24 mouse cellular contexts compared by ENCODE assay signal in genomic region chr3:103832426-103832825, GRCm38 (mm10). TPM values are rescaled to one million over a fixed set of nuclear protein-coding genes. Genes with fewer than 3 reads are reported as not detected.
DNase-seq lines count a peak whose midpoint lies in the region; ATAC-seq and TF ChIP-seq lines count a peak whose summit lies in the region.
"Had no signal": no experiment of that assay in that cellular context is flagged by ENCODE, and none has a peak within 500 bp of the region (broad histone marks: within the 10 kb centered on the region; RNA-seq: fewer than 3 reads in every experiment).

Gene Bcl2l15, plus strand, starts transcription at chr3:103832601.

- H3K36me3 ChIP-seq in heart, embryonic 11.5 days (ENCODE audit: control insufficient read depth, insufficient read depth, low read length) = no peaks in the 10 kb centered on the region
- H3K36me3 ChIP-seq in intestine, postnatal 0 days (ENCODE audit: control insufficient read depth, insufficient read depth) = no peaks in the 10 kb centered on the region; the same call in 1 of the 2 replicates
- H3K36me3 ChIP-seq in lung, postnatal 0 days (ENCODE audit: insufficient read depth, low read length) = no peaks in the 10 kb centered on the region
- H3K36me3 ChIP-seq: embryonic facial prominence, embryonic 15.5 days; limb, embryonic 15.5 days; midbrain, embryonic 10.5 days; neural tube, embryonic 13.5 days had no signal

- intact Hi-C loops in heart, postnatal 36 days (cut with DNase I) = no loop called here
- intact Hi-C loops in left cerebral cortex, postnatal 4 days (cut with DNase I) = loop anchor here (5.0 kb wide), 1 partner anchor 65 kb away; no protein-coding TSS in a partner anchor

- H3K27ac ChIP-seq in heart, embryonic 11.5 days (ENCODE audit: low read depth, low read length) = no peak within 1 kb of the TSS
- H3K27ac ChIP-seq in intestine, postnatal 0 days (ENCODE audit: low read depth, low read length) = no peak within 1 kb of the TSS
- no peak within 1 kb of the TSS for H3K27ac ChIP-seq in lung, postnatal 0 days (ENCODE audit: low read length)
- H3K27ac ChIP-seq: embryonic facial prominence, embryonic 15.5 days; forebrain, embryonic 13.5 days; hindbrain, postnatal 0 days; limb, embryonic 15.5 days; midbrain, embryonic 10.5 days; neural tube, embryonic 13.5 days had no signal

- H3K4me2 ChIP-seq in heart, embryonic 11.5 days = 0 out of 2 replicates have a peak within 1 kb of the TSS, but pooled peaks have one; percentile 4
- peak within 1 kb of the TSS; percentile 47 for H3K4me2 ChIP-seq in intestine, postnatal 0 days (replicated peaks; ENCODE audit: low read depth)
- no peak within 1 kb of the TSS for H3K4me2 ChIP-seq in lung, postnatal 0 days (replicated peaks; ENCODE audit: low read depth, low read length)
- H3K4me2 ChIP-seq: embryonic facial prominence, embryonic 15.5 days; forebrain, embryonic 13.5 days; limb, embryonic 15.5 days; neural tube, embryonic 13.5 days had no signal

- peaks cover 4% of the 10 kb centered on the region; the same call in 1 of the 2 replicates for H3K4me1 ChIP-seq in heart, embryonic 11.5 days (ENCODE audit: control insufficient read depth, insufficient read depth, low read length)
- no peaks in the 10 kb centered on the region for H3K4me1 ChIP-seq in intestine, postnatal 0 days (replicated peaks; ENCODE audit: control insufficient read depth, insufficient read depth, low read length)
- H3K4me1 ChIP-seq in lung, postnatal 0 days (ENCODE audit: insufficient read depth, low read depth, low read length) = no peaks in the 10 kb centered on the region
- H3K4me1 ChIP-seq: embryonic facial prominence, embryonic 15.5 days; forebrain, embryonic 13.5 days; limb, embryonic 15.5 days; midbrain, embryonic 10.5 days; neural tube, embryonic 13.5 days had no signal

- no peak for TF ChIP-seq CTCF in intestine, postnatal 0 days (IDR thresholded peaks at IDR 0.05; ENCODE audit: low read depth)
- no peak for TF ChIP-seq CTCF in lung, postnatal 0 days (IDR thresholded peaks at IDR 0.05)

- no peak for DNase-seq in heart, postnatal 36 days
- DNase-seq in c-Kit-positive CD71-positive TER-119-positive erythroid progenitor cells, embryonic 14.5 days (ENCODE audit: low spot score) = peak; percentile 35
- DNase-seq in gastrocnemius, postnatal 25 days = no peak
- no peak for DNase-seq in left cerebral cortex, postnatal 4 days
- no peak for DNase-seq in lung, postnatal 0 days (ENCODE audit: low spot score)
- DNase-seq: adrenal gland, postnatal 25 days; cerebellum, adult 9-10 months; heart, adult 11 months; heart, postnatal 10 days; kidney, adult 9 months; kidney, postnatal 36 days; lung, postnatal 14 days; right cerebral cortex, postnatal 25 days; thymus, postnatal 36 days had no signal

- no peak for TF ChIP-seq EP300 in lung, postnatal 0 days (IDR thresholded peaks at IDR 0.05)

- no peak within 1 kb of the TSS for H3K9ac ChIP-seq in heart, embryonic 11.5 days (ENCODE audit: low read depth, low read length)
- H3K9ac ChIP-seq in intestine, postnatal 0 days (ENCODE audit: low read depth, low read length) = no peak within 1 kb of the TSS
- no peak within 1 kb of the TSS for H3K9ac ChIP-seq in lung, postnatal 0 days (replicated peaks; ENCODE audit: low read depth)
- H3K9ac ChIP-seq: embryonic facial prominence, embryonic 15.5 days; forebrain, embryonic 13.5 days; limb, embryonic 15.5 days; neural tube, embryonic 13.5 days had no signal

- ATAC-seq in heart, embryonic 11.5 days (replicated peaks; ENCODE audit: insufficient number of reproducible peaks, low FRiP score, low TSS enrichment) = no peak
- peak; percentile 48; the same call in 1 of the 2 replicates for ATAC-seq in intestine, postnatal 0 days
- peak; percentile 75 for ATAC-seq in megakaryocyte, adult 5-6 weeks (ENCODE audit: poor library complexity, severe bottlenecking)
- no peak for ATAC-seq in lung, postnatal 0 days
- ATAC-seq: forebrain, embryonic 13.5 days; hindbrain, postnatal 0 days had no signal

- no peak within 1 kb of the TSS for H3K4me3 ChIP-seq in heart, embryonic 11.5 days (ENCODE audit: low read depth, low read length)
- H3K4me3 ChIP-seq in intestine, postnatal 0 days (ENCODE audit: low read depth, low read length) = no peak within 1 kb of the TSS
- H3K4me3 ChIP-seq in lung, postnatal 0 days (ENCODE audit: low read depth, low read length) = no peak within 1 kb of the TSS
- H3K4me3 ChIP-seq: embryonic facial prominence, embryonic 15.5 days; forebrain, embryonic 13.5 days; limb, embryonic 15.5 days; midbrain, embryonic 10.5 days; neural tube, embryonic 13.5 days had no signal

- H3K27me3 ChIP-seq in heart, embryonic 11.5 days (ENCODE audit: control insufficient read depth, insufficient read depth, low read length) = no peaks in the 10 kb centered on the region
- H3K27me3 ChIP-seq in intestine, postnatal 0 days (replicated peaks; ENCODE audit: control insufficient read depth, insufficient read depth, low read length) = no peaks in the 10 kb centered on the region
- H3K27me3 ChIP-seq in lung, postnatal 0 days (replicated peaks; ENCODE audit: insufficient read depth, low read length) = no peaks in the 10 kb centered on the region
- H3K27me3 ChIP-seq: embryonic facial prominence, embryonic 15.5 days; forebrain, embryonic 13.5 days; limb, embryonic 15.5 days; neural tube, embryonic 13.5 days had no signal

- no peaks in the 10 kb centered on the region for H3K9me3 ChIP-seq in heart, embryonic 11.5 days (replicated peaks; ENCODE audit: control insufficient read depth, low read length)
- no peaks in the 10 kb centered on the region for H3K9me3 ChIP-seq in intestine, postnatal 0 days (ENCODE audit: control insufficient read depth)
- H3K9me3 ChIP-seq in lung, postnatal 0 days (ENCODE audit: low read length) = no peaks in the 10 kb centered on the region
- H3K9me3 ChIP-seq: embryonic facial prominence, embryonic 15.5 days; forebrain, embryonic 13.5 days; limb, embryonic 15.5 days; midbrain, embryonic 10.5 days; neural tube, embryonic 13.5 days had no signal

RNA-seq across cellular contexts. Expression of gene Bcl2l15, which starts in this region (rescaled TPM):
- 0.36 and 0.66 TPM in 2 replicates for polyA plus RNA-seq in heart, embryonic 11.5 days (2014; fragmentation: Nextera tagmentation; extraction: Ambion mirVana)
- total RNA-seq in heart, postnatal 36 days (2021) = not detected
- polyA plus RNA-seq in intestine, postnatal 0 days (2015; fragmentation: Nextera tagmentation; extraction: Ambion mirVana) = 27.1 and 31.6 TPM in 2 replicates
- total RNA-seq in megakaryocyte, adult 5-6 weeks (2015) = 0.30 and 0.76 TPM in 2 replicates
- 0.22 and 2.5 TPM in 2 replicates for total RNA-seq in megakaryocyte, adult 5-6 weeks (2017)
- total RNA-seq in gastrocnemius, postnatal 25 days (2021) = under 1 TPM; 0.56 to 0.70 TPM
- total RNA-seq in left cerebral cortex, postnatal 4 days (2021) = under 1 TPM in 1 of 2 experiments, not detected in 1; 0.76 TPM
- 0.31 and 0.88 TPM in 2 replicates for polyA plus RNA-seq in lung, postnatal 0 days (2015; fragmentation: Nextera tagmentation; extraction: Ambion mirVana)
- total RNA-seq: hindbrain, postnatal 0 days; left cerebral cortex, postnatal 10 days had no signal
- polyA plus RNA-seq: embryonic facial prominence, embryonic 15.5 days; midbrain, embryonic 10.5 days had no signal

Comparison
In these comparisons a context has a peak if more than half of its experiments do, and no peak if none do; other contexts are left out.
1. RNA of gene Bcl2l15 (polyA plus RNA-seq): 27.1 to 31.6 TPM in intestine, postnatal 0 days; 0.31 to 0.88 TPM in lung, postnatal 0 days and 0.36 to 0.66 TPM in heart, embryonic 11.5 days; every median in the first group is over 10 times any median in the second.
2. ATAC-seq: peak in intestine, postnatal 0 days (single experiment) and megakaryocyte, adult 5-6 weeks (single experiment); none in heart, embryonic 11.5 days (single experiment) and lung, postnatal 0 days (single experiment).